Mouse (Mus musculus) cerebellum, adult 8-10 months (tissue): ENCODE measurements at regions not wholly inside any gene's neighbourhood (a gene's known extent, or its start where the extent isn't known, plus 50 kb on each side); places are given as distances from the start of the nearest gene placed in this dataset.
"Not testable (repeated sequence)": the region's sequence is repeated elsewhere in the genome, so short reads cannot be mapped to it uniquely, and the experiment has no call there.

ENCODE experiments used
- DNase-seq: peaks from one replicate; pipeline ENCODE4 v3.0.0; 2022

DNA sequence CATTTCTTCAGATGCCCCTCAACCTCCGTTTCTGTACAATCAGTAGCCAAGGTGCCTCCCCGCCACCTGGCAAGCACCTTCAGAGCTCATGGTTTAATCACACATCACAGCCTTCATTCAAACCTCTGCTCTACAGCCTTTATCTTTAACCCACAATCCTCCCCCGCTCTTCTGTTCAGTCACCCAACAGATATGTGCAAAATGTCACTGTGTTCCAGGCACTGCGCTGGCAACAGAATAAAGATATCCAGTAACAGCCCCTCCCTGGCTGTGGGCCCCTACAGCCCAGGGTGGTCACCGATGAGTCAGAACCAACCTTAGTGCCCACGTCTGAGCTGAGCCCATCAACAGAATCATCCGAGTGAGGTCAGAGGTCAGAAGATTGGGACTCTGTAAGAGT is 54.3 kb upstream of the Ddr1 start:
- DNase-seq = no peak

DNA sequence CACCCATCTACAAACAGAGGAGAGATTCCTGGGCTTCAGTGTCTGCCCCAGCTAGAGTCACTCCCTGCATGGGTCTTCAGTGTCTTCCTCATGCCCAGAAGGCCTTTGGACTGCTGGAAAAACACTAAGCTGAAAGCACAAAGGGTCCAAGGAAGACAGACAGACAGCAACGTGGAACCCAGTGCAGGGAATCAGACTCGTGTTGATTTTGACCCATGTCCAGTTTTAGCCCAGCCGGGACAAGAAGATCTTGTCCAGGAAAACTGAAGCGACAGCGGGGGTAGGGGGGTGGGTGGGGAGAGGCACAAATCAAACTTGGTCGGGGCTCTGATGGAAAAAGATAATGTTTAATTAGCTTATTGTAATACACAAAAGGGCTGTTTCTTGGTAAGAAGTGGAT is 55.3 kb upstream of the Ddr1 start:
- no peak for DNase-seq

DNA sequence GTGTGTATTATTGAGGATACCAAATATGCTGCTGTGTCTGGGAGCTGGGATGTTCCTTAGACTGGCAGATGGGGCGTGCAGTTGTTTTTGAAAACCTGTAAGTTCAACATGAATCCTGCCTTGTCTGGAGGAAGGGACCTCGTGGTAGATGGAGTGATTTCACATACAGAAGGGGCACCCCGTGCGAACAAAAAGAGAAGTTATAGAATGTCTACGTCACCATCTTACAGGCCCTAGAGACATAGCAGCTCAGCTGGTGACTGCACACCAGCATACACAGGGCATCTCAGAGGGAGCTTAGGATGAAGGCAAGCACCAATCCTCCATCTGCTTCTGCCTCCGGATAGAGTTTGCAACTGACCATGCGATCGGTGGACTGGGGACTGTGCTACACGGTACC is 58.2 kb upstream of the Ddr1 start:
- no peak for DNase-seq

DNA sequence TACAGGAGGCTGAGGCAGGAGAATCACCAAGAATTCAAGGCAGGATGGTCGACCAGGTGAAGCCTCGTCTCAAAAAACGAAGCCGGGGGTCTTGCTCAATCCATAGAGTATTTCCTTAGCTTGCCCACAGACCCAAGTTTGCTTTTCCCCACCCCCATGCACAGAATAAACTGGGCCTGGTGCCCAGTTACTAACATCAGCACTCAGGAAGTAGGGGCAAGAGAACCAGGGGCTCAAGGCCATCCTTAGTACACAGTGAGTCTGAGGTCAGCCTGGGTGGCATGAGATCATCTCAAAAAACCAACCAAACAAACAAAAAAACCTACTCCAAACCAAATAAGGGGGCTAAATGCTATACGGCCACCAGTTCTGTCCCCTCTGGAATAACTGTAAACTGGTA is 58.4 kb upstream of the Ier3 start:
- no peak for DNase-seq

DNA sequence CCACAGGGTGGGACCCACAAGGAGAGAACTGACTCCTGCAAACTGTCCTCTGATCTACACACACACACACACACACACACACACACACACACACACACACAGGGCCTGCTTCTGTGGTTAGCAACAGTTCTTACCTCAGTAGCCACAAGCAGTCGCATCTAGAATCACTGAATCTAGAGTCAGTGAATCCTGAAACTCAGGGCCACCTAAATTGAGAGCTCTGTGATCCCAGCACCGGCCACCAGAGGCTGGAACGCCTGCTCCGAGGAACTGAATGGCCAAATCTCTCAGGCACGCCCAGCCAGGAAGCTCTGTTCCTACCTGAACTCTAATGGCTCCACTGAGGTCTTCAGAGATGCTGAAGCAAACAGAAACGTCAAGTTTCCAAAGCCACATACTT is 57.6 kb upstream of the Ier3 start:
- DNase-seq = no peak

DNA sequence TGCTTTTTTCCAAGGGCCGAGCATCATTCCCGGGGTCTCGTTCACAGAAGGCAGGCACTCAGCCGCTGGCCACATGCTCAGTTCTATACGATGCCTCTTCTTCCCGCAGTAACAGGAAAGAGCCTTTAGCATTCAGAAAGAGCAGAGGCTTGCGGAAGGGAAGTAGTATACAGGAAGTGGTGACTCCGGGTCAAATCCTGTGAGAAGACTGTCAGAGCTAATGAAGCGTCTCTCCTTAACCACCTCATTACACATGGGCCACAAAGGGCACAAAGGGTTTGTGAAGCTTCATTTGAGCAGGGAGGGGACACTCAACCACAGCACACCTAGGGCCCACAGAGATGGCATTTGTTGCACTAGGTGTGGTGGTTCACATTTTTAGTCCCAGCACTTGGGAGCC is 55.1 kb upstream of the Ier3 start:
- DNase-seq = no peak

DNA sequence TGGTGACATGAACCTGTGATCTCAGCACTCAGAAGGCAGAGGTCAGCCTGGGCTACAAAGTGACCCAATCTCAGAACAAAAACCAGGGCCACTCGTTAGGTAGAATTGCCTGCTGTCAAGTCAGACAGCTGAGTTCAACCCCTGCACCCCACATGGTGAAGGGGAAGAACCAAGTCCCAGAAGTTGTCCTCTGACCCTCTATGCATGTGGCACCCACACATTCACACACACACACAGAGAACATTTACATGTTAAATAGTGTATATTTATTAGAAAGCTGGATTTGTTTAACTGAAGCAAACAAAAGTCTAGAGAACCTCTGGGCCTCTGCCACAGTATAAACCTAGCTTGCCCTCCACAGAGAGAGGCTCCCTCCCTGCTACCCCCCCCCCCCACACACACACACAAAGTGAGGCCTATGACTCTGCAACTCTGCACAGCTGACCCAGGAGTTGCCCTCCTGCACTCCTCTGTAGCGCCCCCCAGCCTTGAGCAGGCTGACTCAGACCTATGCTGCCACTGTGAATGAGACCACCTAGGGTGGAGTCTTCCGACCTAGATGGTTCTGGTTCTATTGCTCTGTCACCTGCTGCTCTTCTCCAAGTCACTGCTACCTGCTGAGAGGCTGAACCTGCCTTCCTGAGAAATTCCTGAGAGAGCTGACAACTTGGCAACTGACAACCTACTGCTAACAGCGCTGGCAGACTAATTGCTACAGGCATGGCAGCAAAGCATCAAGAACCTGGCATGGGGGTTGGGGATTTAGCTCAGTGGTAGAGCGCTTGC is 52.1 kb upstream of the Ier3 start:
- no peak for DNase-seq

DNA sequence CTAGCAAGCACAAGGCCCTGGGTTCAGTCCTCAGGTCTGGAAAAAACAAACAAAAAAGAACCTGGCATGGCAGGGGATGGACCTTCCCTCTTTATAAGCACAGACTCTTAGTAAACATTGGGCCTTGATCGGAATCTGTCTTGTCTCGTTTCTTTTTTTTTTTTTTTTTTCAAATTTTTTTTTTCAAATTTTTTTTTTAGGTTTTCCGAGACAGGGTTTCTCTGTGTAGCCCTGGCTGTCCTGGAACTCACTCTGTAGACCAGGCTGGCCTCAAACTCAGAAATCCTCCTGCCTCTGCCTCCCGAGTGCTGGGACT is 51.6 kb upstream of the Ier3 start:
- DNase-seq = not testable (repeated sequence)

DNA sequence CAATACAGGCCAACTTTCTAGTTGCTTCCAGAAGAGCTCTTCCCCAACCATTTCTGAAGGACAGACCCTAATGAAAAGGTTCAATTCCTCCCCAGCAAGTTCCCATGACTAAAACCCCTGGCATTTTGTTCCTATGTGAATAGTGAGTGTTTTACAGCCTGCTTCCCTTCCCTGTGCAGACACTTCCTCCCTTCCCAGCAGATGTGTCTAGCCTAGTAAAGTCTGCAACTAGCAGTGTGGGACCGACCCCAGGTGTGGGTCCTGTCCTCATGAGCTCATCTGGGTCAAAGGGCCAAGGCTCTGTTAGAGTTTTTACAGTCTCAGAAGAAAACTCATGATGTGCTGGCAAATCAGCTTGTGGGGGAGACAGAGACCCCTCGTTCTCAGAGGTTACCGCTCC is 50.9 kb upstream of the Ier3 start:
- no peak for DNase-seq

DNA sequence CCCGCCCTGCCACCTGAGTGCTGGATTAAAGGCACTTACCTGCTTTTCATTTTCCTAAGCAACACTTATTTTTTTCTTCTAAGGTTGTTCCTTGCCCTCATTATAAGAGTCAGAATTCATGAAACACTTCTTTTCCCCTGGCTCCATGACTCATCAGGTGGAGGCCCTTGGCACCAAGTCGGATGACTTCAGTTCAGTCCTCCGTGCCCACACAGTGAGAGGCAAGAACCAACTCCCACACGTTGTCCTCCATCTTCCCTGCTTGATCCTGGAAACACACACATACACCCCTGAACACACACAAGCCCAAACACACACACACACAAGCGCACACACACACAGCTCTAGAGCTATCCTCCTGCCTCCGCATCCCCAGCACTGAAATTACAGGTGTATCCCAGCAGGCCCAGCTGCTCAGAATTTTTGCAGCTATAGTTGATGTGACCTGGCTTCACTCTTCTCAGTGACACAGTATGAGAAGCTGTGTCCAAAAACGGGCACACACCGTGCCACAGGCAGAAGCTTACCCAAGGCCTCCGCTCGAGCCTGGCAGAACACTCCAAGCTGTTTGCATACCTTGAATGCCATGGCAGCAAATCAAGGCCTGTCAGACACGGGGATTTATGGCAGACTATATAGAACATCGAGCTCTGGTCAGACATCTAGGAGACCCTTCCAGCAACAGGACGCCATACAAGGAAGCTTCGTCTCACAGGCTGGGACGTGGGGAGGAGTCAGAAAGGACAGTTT is 49.7 kb upstream of the Ier3 start:
- DNase-seq = peak; percentile 34
